16 mouse cellular contexts compared by ENCODE assay signal in genomic region chr11:54806891-54807290, GRCm38 (mm10).
"Had no signal": no experiment of that assay in that cellular context is flagged by ENCODE, and none has a peak within 500 bp of the region (broad histone marks: within the 10 kb centered on the region; RNA-seq: fewer than 3 reads in every experiment).

No protein-coding gene starts in this region.

- H3K4me2 ChIP-seq: liver, embryonic 11.5 days; liver, embryonic 15.5 days; midbrain, embryonic 12.5 days; neural tube, embryonic 13.5 days had no signal

- H3K36me3 ChIP-seq: limb, embryonic 10.5 days; liver, embryonic 15.5 days; midbrain, embryonic 12.5 days; neural tube, embryonic 13.5 days had no signal

- DNase-seq: kidney, adult 9 months; kidney, postnatal 36 days; layer of hippocampus, adult 9-11 months; lung, adult 2 months; retina, postnatal 1 day; right cerebral cortex, postnatal 4 days; thymus, adult 2 months; thymus, postnatal 25 days had no signal

- ATAC-seq: midbrain, embryonic 16.5 days had no signal

- H3K9me3 ChIP-seq: liver, embryonic 15.5 days; midbrain, embryonic 12.5 days; neural tube, embryonic 13.5 days had no signal

- H3K4me1 ChIP-seq: limb, embryonic 10.5 days; liver, embryonic 15.5 days; neural tube, embryonic 13.5 days had no signal

- H3K4me3 ChIP-seq: limb, embryonic 10.5 days; liver, embryonic 15.5 days; midbrain, embryonic 12.5 days; neural tube, embryonic 13.5 days had no signal

- H3K27ac ChIP-seq: kidney, postnatal 0 days; limb, embryonic 10.5 days; midbrain, embryonic 12.5 days; neural tube, embryonic 13.5 days; stomach, postnatal 0 days had no signal

- H3K9ac ChIP-seq: liver, embryonic 15.5 days; midbrain, embryonic 12.5 days; neural tube, embryonic 13.5 days had no signal

- H3K27me3 ChIP-seq: liver, embryonic 15.5 days; midbrain, embryonic 12.5 days; neural tube, embryonic 13.5 days had no signal
